Mouse (Mus musculus): ENCODE results near the gene Il17rb.

DNA sequence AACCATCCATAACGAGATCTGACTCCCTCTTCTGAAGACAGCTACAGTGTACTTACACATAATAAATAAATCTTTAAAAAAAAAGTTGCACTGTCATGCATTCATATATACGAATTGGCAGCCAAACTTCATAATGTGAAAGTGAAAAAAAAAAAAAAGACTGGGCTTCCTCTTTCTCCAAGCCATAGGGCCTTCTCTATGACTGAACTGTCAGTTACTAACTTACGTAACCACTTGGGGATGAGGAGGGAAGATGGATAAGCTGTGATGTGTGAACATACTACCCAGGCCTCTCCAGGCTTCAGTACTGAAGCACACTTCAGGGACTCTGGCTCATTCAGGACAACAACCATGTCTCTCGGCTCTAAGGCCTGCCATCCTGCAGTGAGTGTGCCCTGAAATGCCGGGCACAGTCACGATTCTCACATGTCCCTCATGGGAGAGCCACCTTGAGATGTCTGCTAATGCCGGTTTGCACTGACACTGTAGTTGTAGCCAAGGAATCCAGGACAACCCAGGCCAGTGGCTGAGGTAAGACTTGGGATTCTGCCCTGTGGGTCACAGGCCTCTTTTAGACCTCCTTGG is 34.8 kb upstream of the Il17rb start:
- TF ChIP-seq CTCF (IDR thresholded peaks at IDR 0.05; ENCODE audit: low read depth, low read length) (no peak), GATA1 (IDR thresholded peaks at IDR 0.05; ENCODE audit: borderline replicate concordance, low read length) (no peak)

Measured in G1E (cell line).